Mouse (Mus musculus) kidney, embryonic 16.5 days (tissue): ENCODE measurements around the gene Gm20388. TPM values are rescaled to one million over a fixed set of nuclear protein-coding genes. Genes with fewer than 3 reads are reported as not detected.

Source experiments
- ATAC-seq: fragments of 200-750 bp; cut with Nextera tagmentation; 2 replicates; pipeline ENCODE4 v1.8.0; 2017; ENCODE audit warnings: moderate TSS enrichment; ENCODE audit not compliant: low FRiP score, low TSS enrichment
- H3K27ac ChIP-seq: fragments of 300-500 bp; sonication (generic); 2 replicates; pipeline ENCODE4 v1.5.1; 2014; ENCODE audit warnings: low read length
- H3K27me3 ChIP-seq: fragments of 300-500 bp; sonication (generic); 2 replicates; pipeline ENCODE4 v1.6.1; 2014; ENCODE audit warnings: low read length, control low read depth, mixed read lengths; ENCODE audit not compliant: insufficient read depth
- H3K36me3 ChIP-seq: fragments of 300-500 bp; sonication (generic); 2 replicates; pipeline ENCODE4 v1.6.1; 2014; ENCODE audit warnings: low read length, control low read depth, mixed read lengths; ENCODE audit not compliant: insufficient read depth
- H3K4me1 ChIP-seq: fragments of 300-500 bp; sonication (generic); 2 replicates; pipeline ENCODE4 v1.6.1; 2014; ENCODE audit warnings: low read length, control low read depth, mixed read lengths; ENCODE audit not compliant: insufficient read depth
- H3K4me2 ChIP-seq: fragments of 300-500 bp; sonication (generic); replicated peaks from 2 replicates; pipeline ENCODE4 v1.6.1; 2014; ENCODE audit warnings: low read depth, low read length
- H3K4me3 ChIP-seq: fragments of 300-500 bp; sonication (generic); 2 replicates; pipeline ENCODE4 v1.5.1; 2014; ENCODE audit warnings: mild to moderate bottlenecking, low read length
- H3K9ac ChIP-seq: fragments of 300-500 bp; sonication (generic); replicated peaks from 2 replicates; pipeline ENCODE4 v1.6.1; 2014; ENCODE audit warnings: low read length
- H3K9me3 ChIP-seq: fragments of 300-500 bp; sonication (generic); 2 replicates; pipeline ENCODE4 v1.6.1; 2016; ENCODE audit warnings: low read length, control low read depth
- WGBS: fragments of 180-500 bp; shearing (Covaris S2); extraction: QIAGEN DNeasy Blood & Tissue Kit; methylation state at CpG from one replicate; pipeline ENCODE4 v1.1.7; 2014; 5-methylcytosine and 5-hydroxymethylcytosine counted together
- polyA plus RNA-seq: library from polyadenylated mRNA; unstranded; fragments of >200 nt; fragmentation: Nextera tagmentation; extraction: Ambion mirVana; gene quantifications from 2 replicates; pipeline ENCODE4 v1.2.1, GENCODE M21; 2015

The Gm20388 gene
- polyA plus RNA-seq, 1 experiment from 2014 or later = 7.7 TPM

- ATAC-seq = no peak
- 35% methylated on average over 4 of the region's 4 CpGs for WGBS
- H3K9ac ChIP-seq = peak overlapping the region; percentile 29
- H3K4me3 ChIP-seq = no peak overlapping the region
- peaks cover 59% of the 10 kb centered on the region for H3K4me1 ChIP-seq
- no peaks in the 10 kb centered on the region for H3K36me3 ChIP-seq
- no peaks in the 10 kb centered on the region; the same call in 1 of the 2 replicates for H3K27me3 ChIP-seq
- H3K9me3 ChIP-seq = no peaks in the 10 kb centered on the region
- H3K27ac ChIP-seq = peak overlapping the region; percentile 98
- peak overlapping the region; percentile 49; the same call in 1 of the 2 replicates for H3K4me2 ChIP-seq
Observed at GRCm38 (mm10) chr8:121300066-121300465, 1389.4 kb downstream of the Gm20388 start.

DNA sequence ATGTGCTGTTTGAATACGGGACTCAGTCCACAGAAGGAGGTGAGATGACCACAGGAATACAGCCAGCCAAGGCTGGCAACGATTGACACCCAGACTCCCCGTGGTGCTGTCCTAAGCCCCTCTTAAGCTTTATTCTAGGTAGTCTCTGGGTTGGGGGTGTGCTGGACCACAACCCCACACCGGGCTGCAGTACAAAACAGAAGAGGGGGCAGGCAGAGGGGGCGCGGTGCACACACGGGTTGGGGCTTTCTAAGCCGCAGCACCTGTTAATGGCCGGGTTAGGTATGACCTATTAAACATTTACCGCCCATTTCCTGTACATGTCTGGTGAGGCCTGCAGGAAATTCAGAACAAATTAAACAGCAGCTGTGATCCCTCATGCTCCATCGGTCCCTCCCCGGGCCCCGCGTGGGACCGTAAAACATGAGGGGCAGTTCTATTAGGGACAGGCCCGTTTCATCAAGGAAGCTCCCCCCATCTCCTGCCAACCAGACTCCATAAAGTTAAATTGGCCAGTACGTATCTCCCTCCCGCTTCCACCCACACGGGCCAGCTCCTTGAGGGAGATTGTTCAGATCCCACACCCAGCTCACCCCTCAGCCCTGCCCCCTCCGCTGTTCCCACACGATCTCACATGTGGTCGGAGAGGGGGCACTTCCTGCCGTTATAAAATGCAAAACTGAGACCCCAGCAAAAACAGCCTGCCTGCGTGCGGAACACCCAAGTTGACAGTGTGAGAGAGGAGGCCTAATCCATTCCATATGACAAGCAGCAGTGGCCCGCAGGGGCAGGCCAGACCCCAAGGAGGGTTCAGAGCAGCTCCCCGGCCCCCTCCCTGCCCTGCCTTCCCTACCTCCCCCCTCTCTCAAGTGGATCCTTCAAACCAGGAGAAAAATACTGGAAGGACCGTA is 1390.1 kb downstream of the Gm20388 start:
- peak; percentile 87 for ATAC-seq
- Histone ChIP-seq H3K4me3 (0 out of 2 replicates have a peak overlapping the region, but pooled peaks have one; percentile 4), H3K9me3 (no peaks in the 10 kb centered on the region), H3K9ac (peak overlapping the region; percentile 37), H3K36me3 (no peaks in the 10 kb centered on the region), H3K4me1 (peaks cover 59% of the 10 kb centered on the region), H3K4me2 (peak overlapping the region; percentile 49), H3K27me3 (no peaks in the 10 kb centered on the region), H3K27ac (peak overlapping the region; percentile 98)
- 3% methylated on average over 28 of the region's 28 CpGs for WGBS

DNA sequence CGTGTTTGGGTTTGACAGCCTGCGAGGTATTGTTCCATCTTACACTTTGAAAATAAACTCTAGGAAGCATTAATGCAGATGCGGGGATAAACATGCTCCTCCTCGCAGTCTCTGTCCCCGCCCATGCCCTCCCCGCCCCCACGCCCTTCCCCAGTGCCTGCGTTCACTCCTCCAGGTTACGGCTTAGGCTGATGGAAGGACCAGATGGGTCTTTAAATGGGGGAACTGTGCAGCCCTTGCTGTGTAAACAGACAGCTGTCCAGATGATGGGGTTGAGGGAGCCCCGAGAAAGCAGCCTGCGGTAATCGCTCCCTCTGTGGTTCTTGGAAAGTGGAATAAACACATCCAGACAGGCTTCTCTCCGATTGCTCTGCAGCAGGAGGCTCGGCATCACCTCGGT is 1390.8 kb downstream of the Gm20388 start:
- H3K4me1 ChIP-seq = peaks cover 57% of the 10 kb centered on the region
- H3K27me3 ChIP-seq = peaks cover 1% of the 10 kb centered on the region; the same call in 1 of the 2 replicates
- H3K9ac ChIP-seq = peak overlapping the region; percentile 37
- H3K27ac ChIP-seq = peak overlapping the region; percentile 98
- H3K4me3 ChIP-seq = peak overlapping the region; percentile 22
- peak overlapping the region; percentile 49 for H3K4me2 ChIP-seq
- no peaks in the 10 kb centered on the region for H3K9me3 ChIP-seq
- H3K36me3 ChIP-seq = no peaks in the 10 kb centered on the region
- ATAC-seq = peak; percentile 43
- 3% methylated on average over 15 of the region's 15 CpGs for WGBS

DNA sequence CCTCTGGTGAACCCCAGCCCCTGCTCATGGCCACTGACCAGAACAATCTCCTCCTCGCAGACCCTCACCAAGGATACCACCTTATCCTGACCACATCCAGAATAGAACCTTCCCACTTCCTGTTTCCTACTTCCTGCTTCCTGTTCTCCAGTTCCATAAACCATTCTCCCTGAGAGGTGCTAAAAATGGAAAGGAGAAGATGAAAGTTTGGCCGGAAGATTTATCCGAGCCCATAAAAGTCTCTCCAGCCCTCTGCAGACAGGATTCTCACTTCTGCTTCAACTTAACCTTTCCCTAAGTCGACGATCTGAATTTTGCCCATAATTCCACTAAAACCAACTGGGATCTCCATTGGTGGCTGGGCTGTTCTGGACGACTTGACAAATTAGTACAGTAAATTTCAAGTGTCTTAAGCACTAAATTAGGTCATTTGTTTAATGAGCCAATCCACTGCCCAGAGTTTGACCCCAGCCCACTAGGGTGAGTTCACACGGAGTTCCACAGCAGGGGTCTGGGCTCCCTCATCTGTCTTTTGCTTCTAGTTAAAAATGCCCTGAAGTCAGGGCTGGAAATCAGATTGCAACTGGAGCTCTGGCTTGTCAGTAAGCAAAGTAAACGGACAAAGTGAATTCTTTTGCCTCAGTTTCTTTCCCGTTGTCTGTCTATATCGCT is 1391.5 kb downstream of the Gm20388 start:
- no peaks in the 10 kb centered on the region for H3K36me3 ChIP-seq
- peaks cover 4% of the 10 kb centered on the region; the same call in 1 of the 2 replicates for H3K27me3 ChIP-seq
- H3K4me1 ChIP-seq = peaks cover 57% of the 10 kb centered on the region
- no peaks in the 10 kb centered on the region for H3K9me3 ChIP-seq
- ATAC-seq = peak; percentile 32; the same call in 1 of the 2 replicates
- peak overlapping the region; percentile 98 for H3K27ac ChIP-seq
- peak overlapping the region; percentile 37 for H3K9ac ChIP-seq
- H3K4me3 ChIP-seq = peak overlapping the region; percentile 22; the same call in 1 of the 2 replicates
- peak overlapping the region; percentile 49 for H3K4me2 ChIP-seq
- 10% methylated on average over 10 of the region's 10 CpGs for WGBS

DNA sequence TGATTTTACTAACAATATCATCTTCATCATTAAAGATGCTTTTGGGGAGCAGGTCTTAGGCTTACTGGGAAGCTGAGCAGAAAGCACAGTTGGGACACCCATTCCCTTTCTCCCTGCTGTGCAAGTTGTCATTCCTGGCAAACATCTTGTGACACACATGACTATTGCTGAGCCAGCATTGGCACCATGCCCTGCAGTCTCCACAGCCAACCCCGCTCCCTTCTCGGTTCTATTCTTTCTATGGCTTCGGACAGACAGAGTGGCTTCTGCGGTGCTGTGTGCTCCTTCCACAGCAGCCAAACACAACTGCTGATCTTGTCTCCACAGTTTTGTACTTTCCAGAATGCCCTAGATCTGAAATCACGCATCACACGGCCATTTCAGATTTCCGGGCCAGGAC is 1397.1 kb downstream of the Gm20388 start:
- no peak overlapping the region for H3K4me3 ChIP-seq
- peaks cover 37% of the 10 kb centered on the region for H3K4me1 ChIP-seq
- ATAC-seq = no peak
- H3K27me3 ChIP-seq = peaks cover 4% of the 10 kb centered on the region; the same call in 1 of the 2 replicates
- H3K36me3 ChIP-seq = no peaks in the 10 kb centered on the region
- WGBS = 82% methylated on average over 7 of the region's 7 CpGs
- no peak overlapping the region for H3K4me2 ChIP-seq
- H3K9ac ChIP-seq = no peak overlapping the region
- no peaks in the 10 kb centered on the region for H3K9me3 ChIP-seq
- no peak overlapping the region for H3K27ac ChIP-seq

DNA sequence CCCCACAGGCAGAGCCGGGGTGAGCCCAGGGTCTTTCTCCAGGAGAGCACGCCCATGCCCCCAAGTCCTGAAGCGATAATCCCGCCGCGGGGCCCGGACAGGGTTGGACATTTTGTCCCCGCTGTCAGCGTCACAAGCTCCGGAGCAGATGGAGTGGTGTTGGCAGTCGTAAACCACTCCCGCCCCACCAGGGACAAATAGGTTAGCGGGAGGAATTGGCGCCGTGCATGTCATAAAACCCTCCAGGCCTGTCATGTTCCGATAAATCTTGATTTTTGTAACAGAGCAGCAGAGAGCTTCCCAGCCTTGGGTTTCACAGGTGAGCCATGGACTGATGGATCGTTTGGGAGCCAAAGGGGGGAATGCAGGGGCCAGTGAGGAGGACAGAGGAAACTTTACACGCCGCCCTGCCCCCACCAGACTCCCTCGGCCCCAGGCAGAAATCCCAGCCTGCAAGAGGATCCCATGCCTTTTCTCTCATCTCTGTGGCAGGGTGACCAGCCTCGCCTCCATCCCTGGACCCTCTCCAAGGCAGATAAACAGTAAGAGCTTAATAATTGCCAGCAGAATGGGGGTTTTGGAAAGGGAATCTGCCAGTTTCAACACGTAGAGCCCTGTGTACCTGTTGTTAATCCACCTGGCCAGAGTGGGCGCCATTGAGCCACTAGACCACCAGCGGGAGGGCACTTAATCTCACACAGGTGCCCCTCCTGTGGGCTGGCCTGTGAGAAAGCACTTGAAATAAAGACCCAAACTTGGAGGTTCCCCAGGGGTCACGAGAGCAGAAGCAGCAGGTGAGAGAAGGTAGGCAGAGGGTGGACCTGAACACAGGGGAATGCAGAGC is 1400.6 kb downstream of the Gm20388 start:
- H3K27me3 ChIP-seq = peaks cover 4% of the 10 kb centered on the region; the same call in 1 of the 2 replicates
- H3K4me1 ChIP-seq = peaks cover 41% of the 10 kb centered on the region
- no peak overlapping the region for H3K4me3 ChIP-seq
- 6% methylated on average over 25 of the region's 25 CpGs for WGBS
- H3K36me3 ChIP-seq = no peaks in the 10 kb centered on the region
- no peaks in the 10 kb centered on the region for H3K9me3 ChIP-seq
- peak overlapping the region; percentile 24; the same call in 1 of the 2 replicates for H3K4me2 ChIP-seq
- peak; percentile 63 for ATAC-seq
- H3K27ac ChIP-seq = peak overlapping the region; percentile 32; the same call in 1 of the 2 replicates
- 0 out of 2 replicates have a peak overlapping the region, but pooled peaks have one; percentile 7 for H3K9ac ChIP-seq

GRCm38 (mm10) chr8:121313458-121313857 is 1402.8 kb downstream of the Gm20388 start:
- no peak overlapping the region for H3K4me3 ChIP-seq
- no peaks in the 10 kb centered on the region for H3K9me3 ChIP-seq
- H3K4me2 ChIP-seq = no peak overlapping the region
- WGBS = 35% methylated on average over 6 of the region's 6 CpGs
- no peak for ATAC-seq
- H3K4me1 ChIP-seq = peaks cover 35% of the 10 kb centered on the region
- no peaks in the 10 kb centered on the region for H3K27me3 ChIP-seq
- no peak overlapping the region for H3K27ac ChIP-seq
- H3K9ac ChIP-seq = no peak overlapping the region
- H3K36me3 ChIP-seq = no peaks in the 10 kb centered on the region

DNA sequence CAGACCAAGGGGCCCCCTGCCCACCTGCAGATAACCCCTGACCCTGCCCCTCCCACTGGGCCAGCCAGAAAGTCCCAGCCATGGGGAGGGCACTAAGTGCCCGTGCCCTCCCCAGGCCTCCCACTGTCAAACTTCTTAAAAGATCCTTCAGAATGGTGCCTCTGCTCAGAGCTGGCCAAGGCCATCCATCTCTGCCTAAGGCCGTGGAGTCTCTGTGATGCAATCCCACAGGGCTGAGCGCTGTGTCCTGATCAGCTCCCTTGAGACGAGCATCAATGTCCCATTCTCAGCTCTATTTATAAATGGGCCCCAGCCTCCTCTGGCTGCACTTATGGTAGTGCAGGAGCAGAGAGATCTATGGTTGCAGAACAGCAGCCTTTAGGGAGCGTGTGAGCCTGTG is 1403.4 kb downstream of the Gm20388 start:
- Histone ChIP-seq H3K27ac (no peak overlapping the region), H3K36me3 (no peaks in the 10 kb centered on the region), H3K4me2 (no peak overlapping the region), H3K27me3 (no peaks in the 10 kb centered on the region), H3K4me3 (no peak overlapping the region), H3K9ac (no peak overlapping the region), H3K9me3 (no peaks in the 10 kb centered on the region), H3K4me1 (peaks cover 35% of the 10 kb centered on the region)
- no peak for ATAC-seq
- 66% methylated on average over 5 of the region's 5 CpGs for WGBS

DNA sequence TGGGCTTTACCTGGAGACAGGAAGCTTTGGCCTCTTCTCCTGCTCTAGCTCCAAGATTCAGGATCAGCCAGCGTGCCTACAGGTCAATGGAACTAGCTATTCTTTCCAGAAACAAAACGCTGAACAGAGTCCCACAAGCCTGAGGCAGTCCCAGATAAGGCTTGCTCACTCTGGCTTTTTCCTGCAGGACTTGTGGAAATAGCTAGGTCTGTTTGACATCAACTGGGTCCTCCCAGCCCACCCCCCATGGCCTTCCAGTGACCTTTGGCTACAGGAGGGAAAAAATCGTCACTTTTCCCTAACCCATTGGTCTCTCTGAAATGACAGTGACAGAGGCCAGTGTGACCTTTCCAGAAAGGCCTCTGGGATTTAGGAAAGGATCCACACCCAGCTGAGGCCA is 1404.9 kb downstream of the Gm20388 start:
- Histone ChIP-seq H3K9ac (peak overlapping the region; percentile 18; the same call in 1 of the 2 replicates), H3K4me3 (no peak overlapping the region), H3K27ac (peak overlapping the region; percentile 74), H3K27me3 (no peaks in the 10 kb centered on the region), H3K4me1 (peaks cover 35% of the 10 kb centered on the region), H3K36me3 (no peaks in the 10 kb centered on the region), H3K9me3 (no peaks in the 10 kb centered on the region), H3K4me2 (no peak overlapping the region)
- no peak for ATAC-seq
- 35% methylated on average over 3 of the region's 3 CpGs for WGBS
